Mouse (Mus musculus) cerebellum, postnatal 25 days (tissue): ENCODE data around the gene Rsg1.

Experiments used
- DNase-seq, 2 experiments: peaks; one replicate each; pipeline ENCODE4 v3.0.0; 2021; ENCODE audit warnings: mixed read lengths in 2 of 2

Rsg1 gene

DNA sequence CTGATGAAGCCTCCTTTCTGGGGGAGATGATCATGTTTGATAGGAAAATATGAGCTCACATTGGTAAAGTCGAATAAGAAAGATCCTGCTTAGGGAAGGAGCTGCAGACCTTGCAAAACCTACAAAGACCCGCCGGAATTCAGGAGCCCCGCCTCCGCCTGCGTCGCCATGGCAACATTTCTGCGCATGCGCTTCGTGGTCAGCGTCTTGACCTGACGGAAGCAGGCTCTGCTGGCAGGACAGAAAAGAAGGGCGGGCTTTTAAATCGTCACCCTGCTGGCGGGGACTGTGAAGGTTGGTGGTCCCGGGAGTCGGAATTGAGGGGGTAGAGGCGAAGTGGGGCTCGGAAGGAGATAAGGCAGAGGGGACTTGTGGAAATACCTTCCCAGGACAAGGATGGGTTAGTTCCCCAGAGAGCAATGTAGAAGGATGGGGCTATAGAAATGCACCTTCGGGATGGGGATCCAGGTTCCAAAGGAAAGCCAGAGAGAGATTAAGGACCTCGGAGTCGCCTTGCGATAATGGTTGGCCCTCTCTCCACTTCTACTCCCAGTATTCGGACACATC is at the start of gene Rsg1:
Gene Rsg1, plus strand, starts transcription at position 187 of the 567 bp plus-strand sequence.
- DNase-seq = peak; percentile 95 to 97

DNA sequence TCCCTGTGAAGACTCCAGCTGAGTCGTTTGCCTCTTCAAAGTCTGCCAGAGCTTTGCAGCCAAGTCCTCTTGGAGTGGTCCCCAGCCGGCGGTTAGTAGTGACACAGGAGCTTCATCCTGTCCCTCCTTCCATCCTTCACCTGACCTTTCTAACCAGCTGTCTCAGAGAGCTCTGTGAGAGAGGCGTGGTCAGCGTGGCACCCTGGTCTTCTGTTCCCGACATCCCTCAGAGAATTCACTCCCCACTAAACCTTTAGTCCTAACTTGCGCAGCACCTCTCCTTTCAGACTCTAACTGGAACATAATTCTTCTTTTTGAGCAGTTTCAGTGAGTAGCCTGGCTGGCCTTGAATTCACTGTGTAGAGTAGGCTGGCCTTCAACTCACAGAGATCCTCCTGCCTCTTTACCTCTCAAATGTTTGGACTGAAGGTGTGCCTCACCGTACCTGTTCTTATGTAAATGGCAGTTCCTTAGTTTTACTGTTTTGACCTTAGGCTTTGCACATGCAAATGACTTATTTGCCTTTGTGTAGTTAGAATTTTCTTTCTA is 47.9 kb upstream of the Rsg1 start:
- DNase-seq = peak in 1 of 2 experiments; percentile 19

DNA sequence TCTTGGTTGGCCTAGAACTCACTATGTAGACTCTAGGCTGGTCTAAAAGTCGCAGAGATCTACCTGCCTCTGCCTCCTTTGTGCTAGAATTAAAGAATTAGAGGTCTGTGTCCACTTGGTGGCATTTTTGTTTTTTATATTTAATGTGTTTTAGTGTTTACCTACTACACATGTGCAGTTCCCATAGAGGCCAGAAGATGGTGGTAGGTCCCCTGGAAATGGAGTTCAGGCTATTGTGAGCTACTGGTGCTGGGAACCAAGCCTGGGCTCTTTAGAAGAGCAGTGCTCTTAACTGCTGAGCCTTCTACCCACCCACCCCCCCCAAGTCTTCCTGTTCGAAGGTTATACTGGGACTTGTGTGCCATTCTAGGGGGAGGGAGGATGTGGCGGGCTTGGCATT is 46.6 kb upstream of the Rsg1 start:
- DNase-seq = no peak

DNA sequence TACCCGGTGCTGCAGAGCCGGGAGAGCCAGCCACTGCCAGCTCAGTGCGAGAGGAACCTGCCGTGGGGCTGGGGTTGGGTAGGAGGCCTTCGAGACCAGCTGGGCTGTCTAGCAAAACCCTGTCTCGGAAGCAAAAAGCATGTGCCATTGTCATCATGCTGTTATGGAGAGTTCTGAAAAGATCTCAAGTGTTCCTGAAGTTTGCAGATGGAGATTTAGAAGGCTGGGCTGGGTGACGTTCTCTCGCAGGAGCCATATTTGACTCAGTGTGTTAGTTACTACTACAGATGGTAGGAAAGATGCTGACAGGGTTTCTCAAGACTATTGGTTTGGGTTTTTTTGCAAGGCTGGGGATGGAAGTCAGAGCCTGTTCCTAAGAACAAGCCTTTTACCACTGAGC is 41.6 kb upstream of the Rsg1 start:
- DNase-seq = no peak

DNA sequence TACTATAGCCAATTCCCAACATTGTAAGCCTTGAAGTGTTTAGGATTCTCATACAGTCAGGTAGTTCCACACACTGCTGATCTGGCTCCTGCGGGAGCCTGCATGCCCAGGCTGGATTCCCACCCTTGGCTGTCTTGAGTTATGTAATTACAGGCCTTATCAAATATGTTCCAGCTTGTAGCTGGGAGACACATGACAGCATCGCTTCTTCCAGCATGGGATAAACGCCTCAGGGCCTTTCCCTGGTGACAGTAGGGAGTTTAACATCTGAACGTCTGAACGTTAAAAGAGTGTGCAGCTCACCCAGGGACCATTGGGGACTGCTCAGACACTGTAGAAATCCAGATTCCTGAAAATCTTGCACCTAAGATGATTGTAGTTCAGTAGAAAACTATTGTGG is 38.0 kb upstream of the Rsg1 start:
- no peak for DNase-seq

DNA sequence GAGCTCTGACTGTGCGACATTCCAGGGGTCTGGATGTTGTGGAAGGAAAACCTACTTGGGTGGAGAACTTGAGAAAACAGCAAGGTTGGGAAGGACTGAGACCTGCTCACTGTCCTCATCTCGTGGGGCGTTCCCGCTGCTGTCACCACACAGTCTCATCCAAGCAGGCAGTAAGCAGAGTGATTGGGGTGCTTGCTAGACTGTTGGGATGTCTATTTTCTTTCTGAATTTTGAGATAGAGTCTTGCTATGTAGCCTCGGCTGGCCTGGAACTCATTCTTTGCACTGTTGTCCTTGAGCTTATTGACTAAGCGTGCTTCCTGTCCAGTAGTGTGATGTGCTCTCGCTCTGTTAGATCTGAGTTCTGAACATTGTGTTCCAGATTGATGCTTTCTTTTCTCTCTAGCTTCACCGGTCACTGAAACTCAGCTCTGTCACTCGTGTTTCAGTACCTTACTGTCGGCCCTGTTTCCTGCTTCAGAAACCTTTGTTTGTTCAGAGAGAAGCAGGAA is 37.4 kb upstream of the Rsg1 start:
- DNase-seq = no peak

DNA sequence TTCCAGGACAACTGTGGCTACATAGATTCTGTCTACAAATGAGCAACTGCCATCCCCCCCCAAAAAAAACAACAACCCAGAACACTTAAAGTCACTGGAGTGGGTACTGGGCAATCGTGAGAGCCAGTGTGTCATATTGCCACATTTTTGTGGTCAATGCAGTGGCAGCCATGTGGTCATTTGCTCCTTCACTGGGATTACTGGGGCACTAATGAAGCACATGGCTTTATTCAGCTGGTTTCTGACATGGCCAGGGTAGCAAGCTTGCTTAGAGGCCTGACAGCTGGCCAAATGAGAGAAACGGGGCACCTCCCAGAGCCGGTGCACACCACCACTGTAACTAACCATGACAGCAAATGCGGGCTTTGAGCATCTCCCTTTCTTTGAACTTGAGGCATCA is 35.3 kb upstream of the Rsg1 start:
- DNase-seq = no peak

DNA sequence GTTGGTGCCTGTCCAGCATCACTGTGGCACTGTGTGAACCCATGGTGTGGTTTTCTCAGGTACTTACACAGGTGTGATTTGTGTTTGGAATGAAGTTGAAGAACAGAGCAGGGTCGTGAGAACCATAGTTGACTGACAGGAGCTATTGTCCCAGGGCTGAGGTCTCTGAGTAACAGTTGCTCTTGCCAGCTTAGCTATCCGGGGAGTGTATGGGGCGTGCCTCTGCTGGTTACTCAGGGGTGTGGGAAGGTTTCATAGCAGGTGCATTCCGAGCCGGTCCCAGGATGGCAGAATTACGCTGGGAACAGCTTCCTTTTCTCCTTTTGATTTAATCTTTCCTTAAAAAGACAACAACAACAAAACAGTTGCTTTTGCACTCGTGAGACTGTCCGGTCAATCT is 32.9 kb upstream of the Rsg1 start:
- DNase-seq = no peak

DNA sequence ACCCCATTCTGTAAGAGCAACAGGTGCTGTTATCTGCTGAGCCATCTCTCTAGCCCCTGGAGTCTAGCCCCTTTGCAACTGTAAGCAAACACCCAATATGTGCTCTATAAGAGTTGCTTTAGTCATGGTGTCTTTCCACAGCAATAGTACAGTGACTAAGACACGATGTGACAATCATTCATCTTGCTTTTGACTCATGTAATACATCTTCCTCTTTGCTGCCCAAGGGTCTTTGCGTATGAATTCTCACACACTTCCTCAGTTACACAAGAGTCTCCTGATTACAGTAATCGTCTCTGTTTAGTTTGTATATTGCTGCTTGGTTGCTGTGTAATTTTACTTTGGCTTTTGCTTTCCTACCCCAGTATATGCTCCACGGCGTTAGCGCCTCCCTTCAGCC is 31.8 kb upstream of the Rsg1 start:
- DNase-seq = no peak

DNA sequence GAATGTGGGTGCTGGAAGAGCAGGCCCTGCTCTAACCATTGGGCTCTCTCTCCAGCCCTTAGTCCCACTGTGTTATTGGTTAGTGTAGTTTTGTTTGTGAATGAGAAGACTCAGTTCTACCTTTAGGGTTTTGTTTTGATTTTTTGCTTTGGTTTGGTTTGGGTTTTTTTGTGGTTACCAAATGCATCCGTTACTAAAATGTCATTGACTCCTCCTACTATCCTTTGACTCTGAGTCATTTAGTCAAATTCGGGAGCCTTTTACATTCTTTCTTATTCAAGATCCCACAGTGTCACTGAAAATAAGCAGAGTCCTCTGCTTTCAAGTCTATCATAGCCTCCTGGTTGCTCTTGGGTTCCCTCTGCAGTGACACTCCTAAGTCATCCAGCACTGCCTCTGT is 29.8 kb upstream of the Rsg1 start:
- no peak for DNase-seq

DNA sequence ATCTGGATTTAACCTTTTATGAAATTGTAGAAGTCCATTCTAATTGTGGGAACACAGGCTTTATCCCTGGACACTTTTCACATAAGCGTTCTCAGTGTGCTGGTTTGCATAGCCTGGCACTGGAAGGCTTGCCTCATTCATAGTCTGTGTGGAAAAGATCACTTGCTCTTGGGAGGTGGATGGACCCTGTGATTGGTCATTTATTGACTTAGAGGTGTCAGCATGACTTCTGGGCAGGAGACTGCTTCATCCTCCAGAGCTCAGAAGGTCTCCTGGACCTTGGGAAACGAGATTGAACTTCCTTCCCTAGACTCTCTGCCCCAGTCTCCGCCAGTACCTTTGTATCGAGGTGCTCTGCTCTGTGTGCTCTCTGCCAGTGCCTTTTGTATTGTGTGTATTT is 29.3 kb upstream of the Rsg1 start:
- no peak for DNase-seq

DNA sequence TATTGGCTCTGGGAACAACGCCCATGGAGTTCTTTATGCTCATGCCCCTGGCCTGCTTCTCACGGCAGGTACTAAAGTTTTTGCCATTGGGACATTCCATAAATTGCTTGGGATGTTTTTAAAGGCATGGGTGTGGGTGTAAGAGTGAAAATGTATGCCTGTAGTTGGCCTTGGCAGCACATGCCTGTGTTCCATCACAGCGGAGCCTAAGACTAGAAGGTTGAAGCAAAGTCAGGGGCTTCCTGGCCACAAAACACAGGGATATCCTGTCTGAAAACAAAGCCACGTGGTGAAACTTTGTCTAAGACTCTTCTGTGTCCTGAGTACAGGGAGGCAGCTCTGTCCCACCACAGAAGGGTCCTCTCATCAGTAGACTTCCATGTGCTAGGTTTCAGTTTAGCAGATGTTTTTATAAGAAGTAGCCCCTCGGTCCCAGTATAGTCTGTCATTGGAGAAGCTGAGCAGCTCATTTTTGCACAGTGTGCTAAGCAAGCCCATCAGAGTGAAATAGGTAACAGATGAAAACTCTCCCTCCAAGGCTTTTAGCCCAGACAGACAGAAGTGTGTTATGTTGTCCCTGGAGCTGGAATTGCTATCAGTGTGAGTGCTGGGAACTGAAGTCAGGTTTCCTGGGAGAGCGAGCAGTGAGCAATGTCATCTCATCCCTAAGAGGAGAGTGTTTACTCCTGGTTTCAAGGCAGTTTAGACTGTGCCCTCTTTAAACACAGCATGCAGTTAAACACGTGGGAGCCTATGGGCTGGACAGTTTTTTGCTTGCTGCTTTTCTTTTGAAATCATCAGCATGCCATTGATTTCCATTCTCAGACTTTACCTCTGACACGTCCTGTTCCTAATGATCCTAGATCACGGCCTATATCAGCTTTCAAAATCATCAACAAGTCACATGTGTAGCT is 26.6 kb upstream of the Rsg1 start:
- DNase-seq = no peak

DNA sequence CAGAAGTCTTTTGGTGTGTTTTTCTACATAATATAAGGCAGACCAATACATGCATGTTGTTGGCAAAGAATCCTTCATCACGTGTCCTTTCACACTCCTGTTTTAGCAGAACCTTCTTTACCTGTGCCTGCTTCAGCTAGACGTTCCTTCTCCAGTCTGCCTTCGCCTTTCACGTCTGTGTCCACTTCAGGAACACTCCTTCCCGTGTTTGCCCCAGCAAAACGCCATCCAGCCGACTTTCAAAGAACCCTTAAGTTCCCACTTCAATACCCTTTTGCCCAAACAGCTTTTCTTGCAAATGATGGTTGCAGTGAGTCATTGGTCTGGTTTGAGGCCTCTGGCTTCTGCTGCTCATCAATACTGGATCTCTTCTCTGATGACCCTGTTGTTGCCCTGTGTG is 22.5 kb upstream of the Rsg1 start:
- no peak for DNase-seq

DNA sequence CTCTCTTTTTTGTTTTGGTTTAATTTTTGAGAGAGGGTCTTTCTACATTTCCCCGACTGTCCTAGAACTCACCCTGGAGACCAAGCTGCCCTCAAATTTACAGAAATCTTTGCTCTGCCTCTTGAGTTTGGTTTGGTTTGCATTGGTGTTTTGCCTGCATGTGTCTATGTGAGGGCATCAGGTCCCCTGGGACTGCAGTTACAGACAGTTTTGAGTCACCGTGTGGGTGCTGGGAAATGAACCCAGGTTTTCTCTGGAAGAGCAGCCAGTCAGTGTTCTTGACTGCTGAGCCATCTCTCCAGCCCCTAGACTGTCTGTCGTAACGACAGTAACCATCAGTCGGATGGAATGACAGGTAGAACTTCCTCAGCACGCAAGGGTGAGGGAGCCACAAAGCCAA is 19.2 kb upstream of the Rsg1 start:
- no peak for DNase-seq

DNA sequence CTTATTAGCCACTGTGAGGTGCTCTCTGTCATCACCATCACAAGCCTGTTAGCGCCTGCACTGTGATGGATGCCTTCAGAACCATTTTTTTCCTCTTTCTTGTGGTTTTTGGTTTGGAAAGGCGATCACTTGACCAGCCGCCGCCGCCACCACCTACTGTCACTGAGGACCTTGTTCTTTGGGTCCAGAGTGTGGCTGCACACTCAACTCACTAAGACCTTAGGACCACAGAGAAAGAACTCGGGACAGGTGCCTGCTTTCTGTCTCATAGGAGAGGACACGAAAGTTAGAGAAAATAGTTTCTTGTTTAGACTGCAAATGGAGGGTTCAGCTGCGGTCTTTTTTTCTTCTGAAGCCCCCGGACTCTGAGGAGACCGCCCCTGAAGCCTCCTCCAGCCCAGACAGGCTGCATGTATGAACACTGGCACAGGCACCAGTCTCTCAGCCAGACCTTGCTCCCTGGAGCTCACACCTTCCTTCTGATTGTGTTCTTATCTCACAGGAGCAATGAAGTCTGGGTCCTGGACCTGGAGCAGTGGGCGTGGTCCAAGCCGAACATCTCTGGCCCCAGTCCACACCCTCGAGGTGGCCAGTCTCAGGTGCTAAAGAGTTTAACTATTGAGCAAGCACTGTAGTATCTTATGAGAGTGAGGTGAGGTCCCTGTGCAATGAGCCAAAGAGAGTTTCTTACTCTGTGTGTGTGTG is 16.6 kb upstream of the Rsg1 start:
- no peak for DNase-seq

DNA sequence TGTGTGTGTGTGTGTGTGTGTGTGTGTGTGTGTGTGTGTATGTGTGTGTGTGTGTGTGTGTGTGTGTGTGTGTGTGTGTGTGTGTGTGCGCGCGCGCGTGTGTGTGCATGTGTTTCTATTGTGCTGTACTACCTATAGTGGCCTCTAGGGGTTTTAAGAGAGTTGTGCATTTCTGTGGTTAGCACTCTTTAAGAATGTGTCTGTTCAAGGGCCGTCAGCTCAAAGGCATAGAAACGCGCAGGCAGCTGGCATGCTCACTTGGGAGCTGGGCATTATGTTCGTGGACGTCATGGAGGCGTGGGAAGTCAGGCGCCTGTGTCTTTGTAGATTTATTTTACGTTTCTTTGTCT is 16.1 kb upstream of the Rsg1 start:
- DNase-seq = no peak

DNA sequence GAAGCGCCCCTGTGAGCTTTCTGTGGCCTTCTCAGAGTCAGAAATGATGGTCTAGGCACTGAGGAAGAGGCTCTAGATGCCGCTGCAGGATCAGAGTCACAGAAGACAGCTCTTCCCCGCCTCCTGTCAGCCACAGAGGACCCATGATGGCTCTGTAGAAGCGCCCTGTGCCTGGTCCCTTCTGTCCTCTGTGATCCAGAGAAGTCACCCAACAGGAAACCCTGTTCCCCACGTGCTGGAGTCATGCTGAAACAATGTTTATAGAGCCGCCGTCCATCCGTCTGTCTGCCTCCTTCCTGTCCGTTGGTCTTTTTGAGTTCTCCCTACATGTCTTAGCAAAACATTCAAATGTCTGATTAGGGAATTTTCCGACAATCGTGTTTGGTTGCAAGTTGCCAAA is 12.8 kb upstream of the Rsg1 start:
- no peak for DNase-seq

DNA sequence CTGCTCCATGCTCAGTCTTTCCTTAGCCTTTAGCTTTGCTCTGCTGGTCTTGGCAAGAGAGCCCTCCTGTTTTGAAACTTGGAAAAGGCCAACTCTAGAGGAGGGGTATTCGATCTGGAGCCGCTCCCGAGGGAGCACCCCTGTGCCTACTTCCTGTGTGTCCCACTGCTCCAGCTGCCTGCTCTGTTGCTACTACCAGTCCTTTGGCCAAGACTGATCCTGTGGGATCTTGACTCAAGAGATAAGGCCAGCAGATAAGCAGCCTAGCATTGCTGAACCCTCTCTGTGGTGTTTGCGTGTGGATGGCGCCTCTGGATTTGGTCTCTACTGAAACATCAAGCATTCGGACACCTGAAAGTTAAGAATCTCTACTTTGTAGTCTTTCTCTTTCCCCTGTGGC is 11.6 kb upstream of the Rsg1 start:
- DNase-seq = no peak

DNA sequence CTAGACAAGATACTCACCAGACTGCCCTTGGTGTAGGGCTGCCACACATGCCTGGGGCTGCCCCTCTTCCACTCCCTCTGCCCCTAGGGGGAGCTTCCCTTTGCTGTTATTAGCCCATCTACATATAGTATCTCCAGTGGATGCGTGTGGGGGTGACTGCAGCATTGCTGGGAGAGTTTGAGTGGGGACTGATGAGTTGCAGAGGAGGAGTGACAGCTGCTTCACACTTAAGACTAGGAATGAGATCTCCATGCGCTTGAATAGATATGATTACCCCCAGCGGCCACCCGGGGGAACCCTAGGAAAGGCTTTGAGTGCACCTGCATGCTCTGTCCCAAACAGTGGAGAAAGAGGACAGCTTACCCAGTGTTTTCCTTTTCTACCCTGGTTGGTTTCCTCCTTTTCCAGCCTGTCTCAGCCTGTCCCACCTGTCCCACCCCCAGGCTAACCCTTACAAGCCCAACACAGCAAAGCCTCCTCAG is 9.1 kb upstream of the Rsg1 start:
- DNase-seq = peak; percentile 43 to 50

DNA sequence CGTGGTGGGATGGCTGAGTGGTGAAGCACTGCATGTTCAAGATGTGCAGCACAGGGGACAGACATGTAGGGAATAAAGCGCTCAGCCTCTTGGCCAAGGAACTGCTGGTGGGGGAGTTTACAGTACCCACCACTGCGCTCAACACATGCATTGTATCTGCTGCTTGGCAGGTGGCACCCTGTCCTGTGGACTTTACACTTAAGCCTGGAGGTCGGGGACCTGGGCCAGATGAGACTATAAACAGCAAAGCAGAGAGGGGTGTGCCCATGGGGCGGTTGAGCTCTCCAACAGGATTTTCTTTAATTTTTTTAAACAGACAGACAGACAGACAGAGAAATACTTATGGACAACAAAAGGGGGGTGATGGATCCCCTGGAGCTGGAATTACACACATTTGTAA is 6.7 kb upstream of the Rsg1 start:
- no peak for DNase-seq

DNA sequence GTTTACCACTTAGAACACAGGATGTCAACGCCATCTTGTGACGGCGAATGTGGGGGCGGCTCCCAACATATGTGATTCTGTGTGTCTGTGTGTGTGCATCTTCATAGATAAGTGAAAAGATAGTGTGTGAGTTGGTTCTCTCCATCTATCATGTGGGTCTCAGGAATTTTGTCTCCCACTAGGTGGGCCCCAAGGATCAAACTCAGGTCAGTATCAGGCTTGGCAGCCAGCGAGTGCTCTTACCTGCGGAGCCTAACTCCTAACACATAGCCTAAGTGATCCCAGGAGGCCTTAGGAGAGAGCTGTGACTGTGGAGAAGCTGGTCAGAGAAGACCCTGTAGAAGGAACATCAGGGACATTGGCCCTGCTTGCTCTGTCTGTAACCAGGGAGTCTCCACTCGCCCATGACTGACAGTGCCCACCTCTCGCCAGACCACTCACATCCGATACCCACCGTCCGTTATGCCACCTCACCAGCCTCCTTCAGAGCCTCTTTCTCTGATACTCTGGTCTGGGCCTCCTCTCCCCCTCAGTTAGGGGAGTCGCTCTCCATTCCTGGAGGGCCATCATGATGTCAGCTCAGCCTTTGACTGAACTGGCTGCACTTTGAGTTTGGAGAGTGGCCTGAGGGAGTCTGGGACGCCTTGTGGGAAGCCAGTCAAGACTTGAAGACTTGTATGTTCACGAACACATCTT is 3.1 kb upstream of the Rsg1 start:
- no peak for DNase-seq

DNA sequence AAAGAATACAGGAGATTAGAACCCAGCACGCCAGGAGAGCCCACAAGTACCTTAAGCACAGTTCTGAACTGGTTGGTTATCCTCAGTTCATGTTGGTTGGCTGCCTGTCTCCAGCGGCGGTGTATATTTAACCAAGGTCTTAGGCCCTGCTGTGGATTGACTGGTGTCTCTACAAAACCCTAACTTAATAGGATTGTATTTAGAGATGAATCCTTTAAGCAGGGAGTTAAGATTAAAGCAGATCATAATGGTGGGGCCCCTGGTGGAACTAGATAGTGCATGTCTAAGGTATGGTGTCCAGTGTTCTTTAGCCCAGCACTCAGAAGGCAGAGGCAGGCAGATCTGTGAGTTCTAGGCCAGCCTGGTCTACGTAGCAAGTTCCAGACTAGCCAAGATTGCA is 2.1 kb upstream of the Rsg1 start:
- DNase-seq = no peak

DNA sequence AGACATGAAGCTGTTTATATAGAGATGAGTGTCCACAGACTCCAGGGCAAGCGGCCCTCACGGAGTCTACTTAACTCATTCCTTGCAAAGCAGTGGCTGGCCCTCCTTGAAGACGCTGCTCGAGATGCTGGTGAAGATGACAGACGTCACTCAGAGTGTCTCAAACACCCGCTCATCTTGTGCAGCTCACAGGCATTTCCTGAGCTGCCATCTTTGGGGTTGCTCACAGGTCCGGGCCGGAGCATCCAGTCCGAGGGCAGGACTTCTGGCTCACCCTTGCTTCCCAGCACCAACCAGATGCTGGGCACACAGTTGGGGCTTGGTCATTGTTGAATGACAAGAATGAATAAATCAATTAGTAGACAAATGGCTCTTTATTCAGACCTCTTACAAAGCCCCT is 864 bp upstream of the Rsg1 start:
- DNase-seq = no peak
